Mouse (Mus musculus) neural tube, embryonic 14.5 days (tissue): ENCODE results near the gene Sspo. TPM values are rescaled to one million over a fixed set of nuclear protein-coding genes. Genes with fewer than 3 reads are reported as not detected.

ENCODE experiments used
- ATAC-seq: fragments of 200-750 bp; cut with Nextera tagmentation; 2 replicates; pipeline ENCODE4 v1.8.0; 2017; ENCODE audit warnings: low read depth, mild to moderate bottlenecking, moderate TSS enrichment, moderate library complexity
- H3K27ac ChIP-seq: fragments of 300-500 bp; sonication (generic); 2 replicates; pipeline ENCODE4 v1.5.1; 2014; ENCODE audit warnings: low read depth, mild to moderate bottlenecking, control low read depth, low read length, moderate library complexity, mixed read lengths
- H3K27me3 ChIP-seq: fragments of 300-500 bp; sonication (generic); 2 replicates; pipeline ENCODE4 v1.6.1; 2014; ENCODE audit warnings: low read length; ENCODE audit not compliant: control insufficient read depth, insufficient read depth
- H3K36me3 ChIP-seq: fragments of 300-500 bp; sonication (generic); 2 replicates; pipeline ENCODE4 v1.6.1; 2014; ENCODE audit warnings: low read length, mixed read lengths; ENCODE audit not compliant: control insufficient read depth, insufficient read depth
- H3K4me1 ChIP-seq: fragments of 300-500 bp; sonication (generic); 2 replicates; pipeline ENCODE4 v1.6.1; 2014; ENCODE audit warnings: low read length; ENCODE audit not compliant: control insufficient read depth, insufficient read depth
- H3K4me2 ChIP-seq: fragments of 300-500 bp; sonication (generic); 2 replicates; pipeline ENCODE4 v1.6.1; 2014; ENCODE audit warnings: mild to moderate bottlenecking, low read depth, low read length, control low read depth
- H3K4me3 ChIP-seq: fragments of 300-500 bp; sonication (generic); 2 replicates; pipeline ENCODE4 v1.5.1; 2014; ENCODE audit warnings: low read depth, low read length, control low read depth, mixed read lengths
- H3K9ac ChIP-seq: fragments of 300-500 bp; sonication (generic); replicated peaks from 2 replicates; pipeline ENCODE4 v1.6.1; 2014; ENCODE audit warnings: low read depth, mild to moderate bottlenecking, control low read depth, low read length, mixed read lengths
- H3K9me3 ChIP-seq: fragments of 300-500 bp; sonication (generic); 2 replicates; pipeline ENCODE4 v1.6.1; 2016; ENCODE audit warnings: low read length; ENCODE audit not compliant: control insufficient read depth
- WGBS: fragments of 180-500 bp; shearing (Covaris S2); extraction: QIAGEN DNeasy Blood & Tissue Kit; methylation state at CpG from one replicate; pipeline ENCODE4 v1.1.7; 2014; 5-methylcytosine and 5-hydroxymethylcytosine counted together
- polyA plus RNA-seq: library from polyadenylated mRNA; unstranded; fragments of >200 nt; fragmentation: Nextera tagmentation; extraction: Ambion mirVana; gene quantifications from 2 replicates; pipeline ENCODE4 v1.2.1, GENCODE M21; 2014

Gene Sspo
- 0.16 and 0.35 TPM in 2 replicates for polyA plus RNA-seq

DNA sequence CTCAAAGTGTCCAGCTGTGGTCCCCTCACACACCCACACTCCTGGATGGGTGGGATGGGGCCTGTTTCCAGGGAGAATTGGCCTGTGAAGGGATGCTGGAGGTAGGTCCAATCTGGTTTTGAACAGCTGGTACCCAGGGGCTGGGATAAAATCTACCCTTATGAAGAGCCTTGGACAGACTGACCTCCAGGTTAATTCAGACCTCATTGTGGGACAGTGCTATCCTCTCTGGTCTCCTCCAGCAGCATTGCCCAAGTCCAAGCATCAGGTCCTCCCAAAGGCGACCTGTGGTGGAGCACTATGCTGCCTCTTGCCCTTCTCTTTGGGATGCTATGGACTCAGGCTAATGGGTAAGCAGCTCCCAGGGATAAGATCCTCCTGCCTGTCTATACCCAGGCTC lies at the start of gene Sspo:
Gene Sspo, plus strand, starts transcription at position 301 of the 400 bp plus-strand sequence.
- no peak within 1 kb of the TSS for H3K4me2 ChIP-seq
- no peak for ATAC-seq
- no peak within 1 kb of the TSS for H3K9ac ChIP-seq
- 89% methylated on average over 1 of the region's 1 CpGs for WGBS
- H3K4me3 ChIP-seq, result no peak within 1 kb of the TSS
- no peaks in the 10 kb centered on the region for H3K36me3 ChIP-seq
- no peak within 1 kb of the TSS for H3K27ac ChIP-seq
- no peaks in the 10 kb centered on the region for H3K9me3 ChIP-seq
- H3K27me3 ChIP-seq, result no peaks in the 10 kb centered on the region
- H3K4me1 ChIP-seq, result no peaks in the 10 kb centered on the region

DNA sequence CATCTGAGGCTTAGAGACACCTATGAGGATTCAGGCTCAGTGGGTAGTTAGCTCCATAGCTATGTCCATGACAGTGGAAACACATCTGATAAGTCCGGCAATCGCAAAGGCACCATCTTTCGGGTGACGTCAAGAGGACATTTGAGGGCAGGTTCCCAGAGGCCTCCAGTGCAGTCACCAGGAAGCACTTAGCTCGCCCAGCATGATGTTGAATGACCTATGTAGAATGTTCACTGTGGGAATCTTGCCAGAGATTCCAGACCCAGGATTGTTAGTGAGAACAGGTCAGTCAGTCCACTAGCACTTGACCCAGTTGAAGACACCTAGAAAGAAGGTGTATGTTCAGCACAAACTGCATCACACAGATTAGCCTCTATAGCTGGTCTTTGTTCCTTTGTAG lies 48.1 kb upstream of the Sspo start:
- Histone ChIP-seq H3K4me3 (no peak overlapping the region), H3K9me3 (no peaks in the 10 kb centered on the region), H3K36me3 (0 out of 2 replicates have a peak, but pooled peaks cover 6% of the 10 kb centered on the region), H3K27ac (no peak overlapping the region), H3K4me2 (no peak overlapping the region), H3K9ac (no peak overlapping the region), H3K27me3 (no peaks in the 10 kb centered on the region), H3K4me1 (peaks cover 22% of the 10 kb centered on the region)
- ATAC-seq, result no peak
- WGBS, result 93% methylated on average over 5 of the region's 5 CpGs

GRCm38 (mm10) chr6:48404071-48404470 lies 44.0 kb upstream of the Sspo start:
- H3K36me3 ChIP-seq, result peaks cover 35% of the 10 kb centered on the region

GRCm38 (mm10) chr6:48409726-48410343 lies 38.2 kb upstream of the Sspo start:
- H3K4me2 ChIP-seq, result no peak overlapping the region
- H3K36me3 ChIP-seq, result peaks cover 71% of the 10 kb centered on the region
- H3K9ac ChIP-seq, result no peak overlapping the region
- WGBS, result 96% methylated on average over 4 of the region's 4 CpGs
- H3K27ac ChIP-seq, result no peak overlapping the region
- ATAC-seq, result no peak
- H3K9me3 ChIP-seq, result no peaks in the 10 kb centered on the region
- no peaks in the 10 kb centered on the region for H3K4me1 ChIP-seq
- H3K27me3 ChIP-seq, result no peaks in the 10 kb centered on the region
- no peak overlapping the region for H3K4me3 ChIP-seq

More at GRCm38 (mm10) chr6:48404071-48404470, 44.0 kb upstream of the Sspo start:
- Histone ChIP-seq H3K27me3 (no peaks in the 10 kb centered on the region), H3K9me3 (no peaks in the 10 kb centered on the region), H3K4me1 (no peaks in the 10 kb centered on the region; the same call in 1 of the 2 replicates), H3K4me2 (no peak overlapping the region), H3K9ac (no peak overlapping the region), H3K27ac (no peak overlapping the region), H3K4me3 (no peak overlapping the region)
- no peak for ATAC-seq
- 97% methylated on average over 5 of the region's 5 CpGs for WGBS

DNA sequence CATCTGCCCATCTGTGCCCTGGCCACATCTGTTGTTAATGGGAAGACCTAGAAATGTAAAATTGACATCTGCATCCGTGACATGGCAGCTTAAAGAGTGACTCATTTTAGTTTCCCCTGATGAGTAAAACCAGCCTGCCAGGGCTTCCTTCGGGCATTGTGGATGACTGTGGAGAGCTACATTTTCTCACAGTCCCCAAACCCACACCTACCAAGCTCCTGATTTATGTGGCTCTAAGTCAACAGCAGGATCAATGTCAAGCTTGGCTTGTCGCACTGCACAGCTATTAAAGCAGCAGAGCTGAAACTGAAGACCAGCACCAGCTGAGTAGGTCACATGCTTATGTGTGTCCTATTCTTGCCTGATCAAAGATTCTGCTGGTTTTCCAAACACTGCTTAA lies 37.5 kb upstream of the Sspo start:
- H3K4me1 ChIP-seq, result no peaks in the 10 kb centered on the region
- H3K4me3 ChIP-seq, result no peak overlapping the region
- H3K36me3 ChIP-seq, result peaks cover 76% of the 10 kb centered on the region
- no peak overlapping the region for H3K9ac ChIP-seq
- no peaks in the 10 kb centered on the region for H3K27me3 ChIP-seq
- 59% methylated on average over 3 of the region's 3 CpGs for WGBS
- H3K27ac ChIP-seq, result no peak overlapping the region
- ATAC-seq, result no peak
- no peak overlapping the region for H3K4me2 ChIP-seq
- no peaks in the 10 kb centered on the region for H3K9me3 ChIP-seq

DNA sequence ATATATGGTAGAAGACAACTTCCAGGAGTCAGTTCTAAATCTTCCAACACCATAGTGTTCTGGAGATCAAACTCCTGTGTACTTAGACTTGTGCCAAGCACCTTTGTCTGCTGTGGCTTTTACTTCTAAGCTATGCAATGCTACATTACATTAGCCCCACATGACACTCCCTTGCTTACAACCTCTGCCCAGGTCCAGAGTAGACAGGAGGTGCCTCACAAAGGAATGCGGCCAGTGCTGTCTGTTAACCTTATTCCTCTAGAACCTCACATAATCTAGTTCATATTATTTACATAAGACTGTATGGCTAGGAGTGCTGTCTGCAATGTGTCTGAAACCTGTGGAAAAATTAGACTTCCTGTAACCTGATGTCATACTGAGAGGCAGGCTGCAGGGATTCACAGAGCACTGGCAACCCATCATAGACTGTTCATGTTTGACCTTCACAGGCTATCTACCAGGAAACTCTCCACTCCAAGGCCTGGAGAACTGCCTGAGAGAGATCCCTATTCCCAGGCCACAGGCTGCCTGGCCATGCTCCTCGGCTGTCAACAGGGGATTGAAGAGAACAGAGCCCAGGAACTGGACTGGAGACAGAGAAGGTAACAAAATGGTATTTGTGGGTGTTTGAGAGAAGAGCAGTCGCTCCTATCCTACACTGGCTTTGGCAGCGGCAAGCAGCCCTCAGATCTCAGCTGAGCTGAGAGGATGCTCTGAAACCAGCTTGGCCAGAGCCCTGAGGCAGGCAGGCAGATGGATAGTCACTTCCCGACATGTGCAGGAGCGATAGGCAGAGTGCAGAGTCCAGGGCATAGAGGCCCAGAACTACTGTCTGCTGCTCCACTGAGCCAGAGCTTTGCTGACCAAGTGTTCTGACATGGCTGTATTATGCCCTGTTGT lies 36.6 kb upstream of the Sspo start:
- Histone ChIP-seq H3K9ac (no peak overlapping the region), H3K4me2 (no peak overlapping the region), H3K27me3 (no peaks in the 10 kb centered on the region), H3K4me1 (no peaks in the 10 kb centered on the region), H3K9me3 (no peaks in the 10 kb centered on the region), H3K4me3 (no peak overlapping the region), H3K27ac (no peak overlapping the region), H3K36me3 (peaks cover 78% of the 10 kb centered on the region)
- no peak for ATAC-seq
- WGBS, result 94% methylated on average over 6 of the region's 6 CpGs

DNA sequence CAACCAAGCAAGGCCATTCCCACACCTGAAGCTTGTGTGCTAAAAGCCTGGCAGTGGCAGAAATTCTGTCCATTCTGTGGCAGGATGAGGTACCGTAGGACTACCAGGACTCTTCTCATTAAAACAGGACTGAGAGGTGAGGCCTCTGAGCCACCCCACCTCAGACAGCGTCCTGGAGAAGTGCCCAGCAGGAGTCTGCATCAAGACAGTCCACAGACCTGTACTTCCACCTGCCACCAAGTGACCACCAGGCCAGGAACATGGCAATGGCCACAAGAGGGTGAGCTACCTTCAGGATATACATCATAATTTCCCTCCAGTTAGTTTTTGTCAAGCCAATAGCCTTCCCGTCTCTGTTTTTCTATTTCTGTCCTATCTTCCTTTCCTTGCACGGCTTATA lies 35.9 kb upstream of the Sspo start:
- H3K4me3 ChIP-seq, result no peak overlapping the region
- no peaks in the 10 kb centered on the region for H3K4me1 ChIP-seq
- no peak overlapping the region for H3K4me2 ChIP-seq
- ATAC-seq, result no peak
- H3K36me3 ChIP-seq, result peaks cover 80% of the 10 kb centered on the region
- H3K27me3 ChIP-seq, result no peaks in the 10 kb centered on the region
- H3K9me3 ChIP-seq, result no peaks in the 10 kb centered on the region
- no peak overlapping the region for H3K27ac ChIP-seq
- no peak overlapping the region for H3K9ac ChIP-seq
- WGBS, result 91% methylated on average over 4 of the region's 4 CpGs

DNA sequence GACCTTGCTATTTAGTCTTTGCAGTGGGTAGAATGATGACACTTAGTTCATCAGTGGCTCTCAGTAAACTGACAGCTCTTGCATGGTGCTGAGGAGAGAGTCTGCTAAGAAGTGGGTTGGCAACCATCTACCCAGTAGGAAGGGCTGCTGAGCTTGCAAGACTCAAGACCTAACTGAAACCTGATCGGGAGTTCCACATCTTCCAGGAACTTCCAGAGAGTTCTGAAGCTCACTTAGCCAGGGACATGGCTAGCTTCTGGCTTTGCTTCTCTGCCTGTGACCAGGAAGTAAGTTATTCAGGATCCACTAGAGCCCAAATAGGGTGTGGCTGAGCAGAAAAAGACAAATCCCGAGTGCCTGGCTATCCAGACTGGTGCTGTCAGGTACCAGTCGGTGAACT lies 35.4 kb upstream of the Sspo start:
- Histone ChIP-seq H3K4me1 (no peaks in the 10 kb centered on the region), H3K4me3 (no peak overlapping the region), H3K27me3 (no peaks in the 10 kb centered on the region), H3K36me3 (peaks cover 77% of the 10 kb centered on the region), H3K9ac (no peak overlapping the region), H3K27ac (no peak overlapping the region), H3K4me2 (no peak overlapping the region), H3K9me3 (no peaks in the 10 kb centered on the region)
- no peak for ATAC-seq
- WGBS, result 81% methylated on average over 3 of the region's 3 CpGs

- no peaks in the 10 kb centered on the region for H3K4me1 ChIP-seq
- H3K4me2 ChIP-seq, result no peak overlapping the region
- H3K36me3 ChIP-seq, result peaks cover 72% of the 10 kb centered on the region
- ATAC-seq, result no peak
- no peaks in the 10 kb centered on the region for H3K27me3 ChIP-seq
- H3K9ac ChIP-seq, result no peak overlapping the region
- WGBS, result 86% methylated on average over 9 of the region's 10 CpGs
- H3K9me3 ChIP-seq, result no peaks in the 10 kb centered on the region
- H3K4me3 ChIP-seq, result no peak overlapping the region
- H3K27ac ChIP-seq, result no peak overlapping the region
Observed at GRCm38 (mm10) chr6:48413081-48413480, 34.9 kb upstream of the Sspo start.
